Mouse (Mus musculus) megakaryocyte-erythroid progenitor cell, adult 5 weeks (primary cell): Measurements from ENCODE around the gene Olfr1014. TPM values are rescaled to one million over a fixed set of nuclear protein-coding genes. Genes with fewer than 3 reads are reported as not detected.

ENCODE experiments used
- polyA plus RNA-seq: library from polyadenylated mRNA; stranded (reverse); fragments of >175 nt; gene quantifications from 2 replicates; pipeline ENCODE4 v1.2.3, GENCODE M21; 2012

Gene Olfr1014
- polyA plus RNA-seq = not detected in 2 replicates

GRCm38 (mm10) chr2:85772413-85772812 is at the start of gene Olfr1014:
Gene Olfr1014, plus strand, starts transcription at chr2:85772713.

GRCm38 (mm10) chr2:85762666-85763065 is 9.8 kb upstream of the Olfr1014 start, which contains the start of gene Olfr1012:
Gene Olfr1012, minus strand, starts transcription at chr2:85762766.

DNA sequence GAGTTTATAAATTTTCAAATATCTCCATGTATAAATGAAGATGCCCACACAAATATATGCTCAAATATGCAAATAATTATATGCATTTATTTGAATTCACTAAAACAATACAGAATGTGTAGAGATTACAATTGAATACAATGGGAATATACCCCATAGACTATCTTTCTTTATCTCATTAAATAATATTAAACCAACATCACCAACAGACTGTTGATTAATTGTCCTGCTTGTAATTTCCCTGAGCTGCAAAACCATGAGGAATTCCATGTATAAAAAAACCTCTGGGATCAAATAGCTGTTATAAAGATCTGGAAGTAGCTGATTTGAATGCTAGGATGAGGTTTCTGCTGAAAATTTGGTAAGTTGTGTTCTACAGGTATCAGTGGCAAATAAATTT is 5.7 kb upstream of the Olfr1014 start, which contains the start of gene Olfr1013:
Gene Olfr1013, plus strand, starts transcription at position 301 of the 400 bp plus-strand sequence.

DNA sequence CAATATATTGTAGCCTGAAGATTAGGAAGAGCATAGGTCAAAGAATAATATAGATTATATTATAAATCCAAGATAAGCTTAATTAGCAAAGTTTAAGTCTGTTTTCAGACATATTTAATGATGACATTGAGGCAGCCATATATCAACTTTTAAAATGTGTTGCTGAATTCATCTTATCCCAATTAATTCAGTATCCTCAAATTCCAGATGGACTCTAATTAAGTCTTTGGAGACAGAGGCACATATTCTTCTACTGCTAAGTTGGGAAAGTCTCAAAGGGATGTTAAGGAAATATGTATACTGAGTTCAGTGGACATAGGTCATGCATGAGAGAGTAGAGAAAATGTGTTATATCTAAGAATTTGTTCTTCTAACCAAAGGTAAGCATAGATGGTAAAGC is 9.2 kb downstream of the Olfr1014 start, which contains the start of gene Olfr1015:
Gene Olfr1015, plus strand, starts transcription at position 301 of the 400 bp plus-strand sequence.

DNA sequence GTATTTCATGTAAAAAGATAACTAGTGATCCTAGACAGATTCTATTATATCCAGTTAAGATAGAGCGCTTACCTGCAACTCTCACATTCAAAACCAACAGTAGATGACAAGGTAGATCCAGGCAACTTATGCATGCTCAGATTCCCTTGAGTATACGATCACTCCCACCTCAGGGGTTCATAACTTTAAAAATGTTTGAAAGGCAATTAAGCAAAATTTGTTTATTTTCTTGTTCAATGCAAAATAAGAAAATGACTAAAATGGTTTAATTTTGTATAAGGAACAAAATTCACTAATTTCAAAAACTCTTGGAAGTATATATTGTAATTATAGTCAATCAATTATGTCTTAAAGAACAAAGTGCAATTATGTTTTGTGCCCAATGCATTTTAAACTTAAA is 29.9 kb downstream of the Olfr1014 start, which contains the start of gene Olfr1016:
Gene Olfr1016, minus strand, starts transcription at position 101 of the 400 bp plus-strand sequence.

GRCm38 (mm10) chr2:85818179-85818578 is 45.7 kb downstream of the Olfr1014 start, which contains the start of gene Olfr1018:
Gene Olfr1018, plus strand, starts transcription at chr2:85818479.

Other genes with a start within 250 kb of the Olfr1014 start
- not detected in 2 replicates for gene Olfr996, start 193.5 kb upstream of the Olfr1014 start, polyA plus RNA-seq
- gene Olfr998, start 183.8 kb upstream of the Olfr1014 start, polyA plus RNA-seq = 0.06 TPM in 1 of 2 replicates, not detected in the other
- gene Olfr1000, start 160.8 kb upstream of the Olfr1014 start, polyA plus RNA-seq = not detected in 2 replicates
- not detected in 2 replicates for gene Olfr1002, start 122.0 kb upstream of the Olfr1014 start, polyA plus RNA-seq
- not detected in 2 replicates for gene Olfr154, start 108.3 kb upstream of the Olfr1014 start, polyA plus RNA-seq
- not detected in 2 replicates for gene Olfr1006, start 93.9 kb upstream of the Olfr1014 start, polyA plus RNA-seq
- gene Olfr1008, start 83.3 kb upstream of the Olfr1014 start, polyA plus RNA-seq = not detected in 2 replicates
- gene Olfr1009, start 57.3 kb upstream of the Olfr1014 start, polyA plus RNA-seq = not detected in 2 replicates
- gene Olfr1012, start 9.9 kb upstream of the Olfr1014 start, polyA plus RNA-seq = not detected in 2 replicates
- gene Olfr1013, start 5.6 kb upstream of the Olfr1014 start, polyA plus RNA-seq = not detected in 2 replicates
- gene Olfr1015, start 9.3 kb downstream of the Olfr1014 start, polyA plus RNA-seq = not detected in 2 replicates
- not detected in 2 replicates for gene Olfr1016, start 29.8 kb downstream of the Olfr1014 start, polyA plus RNA-seq
- gene Olfr1018, start 45.8 kb downstream of the Olfr1014 start, polyA plus RNA-seq = not detected in 2 replicates
- gene Olfr1019, start 72.8 kb downstream of the Olfr1014 start, polyA plus RNA-seq = not detected in 2 replicates
- not detected in 2 replicates for gene Olfr1020, start 74.3 kb downstream of the Olfr1014 start, polyA plus RNA-seq
- not detected in 2 replicates for gene Olfr1022, start 95.9 kb downstream of the Olfr1014 start, polyA plus RNA-seq
- gene Olfr1023, start 112.9 kb downstream of the Olfr1014 start, polyA plus RNA-seq = not detected in 2 replicates
- gene Olfr1024, start 132.3 kb downstream of the Olfr1014 start, polyA plus RNA-seq = not detected in 2 replicates
- not detected in 2 replicates for gene Olfr1025-ps1, start 142.5 kb downstream of the Olfr1014 start, polyA plus RNA-seq
- not detected in 2 replicates for gene Olfr1026, start 148.8 kb downstream of the Olfr1014 start, polyA plus RNA-seq
- not detected in 2 replicates for gene Olfr1028, start 177.7 kb downstream of the Olfr1014 start, polyA plus RNA-seq
- gene Olfr1029, start 201.2 kb downstream of the Olfr1014 start, polyA plus RNA-seq = not detected in 2 replicates
- not detected in 2 replicates for gene Olfr1030, start 206.6 kb downstream of the Olfr1014 start, polyA plus RNA-seq
- gene Olfr1031, start 217.6 kb downstream of the Olfr1014 start, polyA plus RNA-seq = not detected in 2 replicates
- not detected in 2 replicates for gene Olfr1032, start 232.8 kb downstream of the Olfr1014 start, polyA plus RNA-seq
- gene Olfr1033, start 247.9 kb downstream of the Olfr1014 start, polyA plus RNA-seq = 0.02 TPM in 1 of 2 replicates, not detected in the other